Mouse (Mus musculus) stomach, embryonic 15.5 days (tissue): ENCODE measurements around the gene 4930512M02Rik. TPM values are rescaled to one million over a fixed set of nuclear protein-coding genes. Genes with fewer than 3 reads are reported as not detected.

Experiments
- ATAC-seq: fragments of 200-750 bp; cut with Nextera tagmentation; 2 replicates; pipeline ENCODE4 v1.8.0; 2017; ENCODE audit warnings: low read depth, moderate number of reproducible peaks, moderate TSS enrichment; ENCODE audit not compliant: insufficient read depth, low FRiP score
- H3K27ac ChIP-seq: fragments of 300-500 bp; sonication (generic); 2 replicates; pipeline ENCODE4 v1.5.1; 2015; ENCODE audit warnings: mild to moderate bottlenecking, inconsistent platforms
- H3K27me3 ChIP-seq: fragments of 300-500 bp; sonication (generic); replicated peaks from 2 replicates; pipeline ENCODE4 v1.6.1; 2015; ENCODE audit warnings: inconsistent platforms
- H3K36me3 ChIP-seq: fragments of 300-500 bp; sonication (generic); 2 replicates; pipeline ENCODE4 v1.6.1; 2015; ENCODE audit warnings: inconsistent platforms
- H3K4me1 ChIP-seq: fragments of 300-500 bp; sonication (generic); 2 replicates; pipeline ENCODE4 v1.6.1; 2015; ENCODE audit warnings: inconsistent platforms
- H3K4me2 ChIP-seq: fragments of 300-500 bp; sonication (generic); 2 replicates; pipeline ENCODE4 v1.6.1; 2015; ENCODE audit warnings: mild to moderate bottlenecking, inconsistent platforms
- H3K4me3 ChIP-seq: fragments of 300-500 bp; sonication (generic); replicated peaks from 2 replicates; pipeline ENCODE4 v1.5.1; 2015; ENCODE audit warnings: inconsistent platforms
- H3K9ac ChIP-seq: fragments of 300-500 bp; sonication (generic); 2 replicates; pipeline ENCODE4 v1.6.1; 2015; ENCODE audit warnings: inconsistent platforms
- H3K9me3 ChIP-seq: fragments of 300-500 bp; sonication (generic); 2 replicates; pipeline ENCODE4 v1.6.1; 2016; ENCODE audit warnings: inconsistent platforms
- WGBS: fragments of 180-500 bp; shearing (Covaris S2); methylation state at CpG from one replicate; pipeline ENCODE4 v1.1.7; 2015; 5-methylcytosine and 5-hydroxymethylcytosine counted together
- polyA plus RNA-seq: library from polyadenylated mRNA; unstranded; fragments of >200 nt; fragmentation: Nextera tagmentation; extraction: Ambion mirVana; gene quantifications from 2 replicates; pipeline ENCODE4 v1.2.1, GENCODE M21; 2015

The 4930512M02Rik gene
- polyA plus RNA-seq, 1 experiment from 2014 or later: not detected

DNA sequence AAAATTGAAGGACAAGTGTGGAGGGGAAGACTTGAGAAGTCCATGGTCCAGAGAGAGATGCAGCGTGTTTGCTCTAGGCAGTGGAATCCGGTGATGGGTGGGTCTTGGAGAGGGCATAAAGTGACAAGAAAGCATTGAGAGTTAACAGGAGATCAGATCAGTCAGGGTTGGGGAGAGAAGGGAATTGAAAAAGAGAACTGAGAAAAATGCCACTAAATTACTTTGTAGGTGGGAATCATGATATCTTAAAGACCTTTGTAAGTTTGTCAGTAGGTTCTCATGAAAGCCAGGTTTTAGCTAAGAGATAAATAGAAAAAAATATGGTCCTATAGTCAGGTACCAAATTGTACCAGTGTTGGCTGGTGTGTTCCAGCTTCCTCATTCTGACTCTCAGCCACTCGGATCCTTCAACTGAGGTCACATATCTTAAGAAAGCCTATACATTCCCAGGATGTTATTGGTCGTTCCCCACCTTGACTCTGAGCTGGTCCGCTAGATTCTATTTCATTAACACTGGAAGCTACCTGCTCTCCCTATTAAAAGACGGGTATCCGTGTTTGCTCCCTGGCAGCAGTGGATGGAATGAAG lies 68.4 kb downstream of the 4930512M02Rik start:
- no peak for ATAC-seq
- no peak overlapping the region for H3K4me3 ChIP-seq

DNA sequence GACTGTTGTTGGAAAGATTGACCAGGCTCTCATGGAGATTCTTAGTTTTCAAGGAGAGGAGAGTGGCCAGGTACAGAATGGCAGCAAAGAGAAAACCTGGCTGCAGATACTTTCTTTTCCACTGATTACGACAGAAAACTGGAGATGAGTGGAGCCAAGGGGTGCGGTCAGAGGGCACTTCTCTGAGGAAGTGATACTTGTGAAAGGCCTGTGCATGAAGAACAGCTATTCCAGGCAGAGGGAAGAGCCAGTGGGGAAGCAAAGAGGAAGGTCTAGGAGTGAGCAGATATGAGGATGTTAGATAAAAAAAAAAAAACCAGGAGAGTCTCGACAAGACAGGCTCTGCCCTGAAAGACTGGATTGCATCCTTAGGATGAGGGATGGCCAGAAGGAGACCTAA lies 69.0 kb downstream of the 4930512M02Rik start:
- no peaks in the 10 kb centered on the region for H3K27me3 ChIP-seq
- no peaks in the 10 kb centered on the region for H3K9me3 ChIP-seq
- H3K4me1 ChIP-seq: no peaks in the 10 kb centered on the region
- H3K9ac ChIP-seq: no peak overlapping the region
- H3K4me2 ChIP-seq: no peak overlapping the region
- no peak overlapping the region for H3K4me3 ChIP-seq
- no peak overlapping the region for H3K27ac ChIP-seq
- H3K36me3 ChIP-seq: no peaks in the 10 kb centered on the region
- WGBS: 73% methylated on average over 3 of the region's 3 CpGs
- ATAC-seq: no peak

More for the DNA sequence above, 68.4 kb downstream of the 4930512M02Rik start:
- H3K4me2 ChIP-seq: no peak overlapping the region
- no peaks in the 10 kb centered on the region for H3K4me1 ChIP-seq
- H3K27me3 ChIP-seq: no peaks in the 10 kb centered on the region
- no peak overlapping the region for H3K27ac ChIP-seq
- no peaks in the 10 kb centered on the region for H3K9me3 ChIP-seq
- WGBS: 77% methylated on average over 7 of the region's 7 CpGs
- H3K36me3 ChIP-seq: no peaks in the 10 kb centered on the region
- no peak overlapping the region for H3K9ac ChIP-seq

DNA sequence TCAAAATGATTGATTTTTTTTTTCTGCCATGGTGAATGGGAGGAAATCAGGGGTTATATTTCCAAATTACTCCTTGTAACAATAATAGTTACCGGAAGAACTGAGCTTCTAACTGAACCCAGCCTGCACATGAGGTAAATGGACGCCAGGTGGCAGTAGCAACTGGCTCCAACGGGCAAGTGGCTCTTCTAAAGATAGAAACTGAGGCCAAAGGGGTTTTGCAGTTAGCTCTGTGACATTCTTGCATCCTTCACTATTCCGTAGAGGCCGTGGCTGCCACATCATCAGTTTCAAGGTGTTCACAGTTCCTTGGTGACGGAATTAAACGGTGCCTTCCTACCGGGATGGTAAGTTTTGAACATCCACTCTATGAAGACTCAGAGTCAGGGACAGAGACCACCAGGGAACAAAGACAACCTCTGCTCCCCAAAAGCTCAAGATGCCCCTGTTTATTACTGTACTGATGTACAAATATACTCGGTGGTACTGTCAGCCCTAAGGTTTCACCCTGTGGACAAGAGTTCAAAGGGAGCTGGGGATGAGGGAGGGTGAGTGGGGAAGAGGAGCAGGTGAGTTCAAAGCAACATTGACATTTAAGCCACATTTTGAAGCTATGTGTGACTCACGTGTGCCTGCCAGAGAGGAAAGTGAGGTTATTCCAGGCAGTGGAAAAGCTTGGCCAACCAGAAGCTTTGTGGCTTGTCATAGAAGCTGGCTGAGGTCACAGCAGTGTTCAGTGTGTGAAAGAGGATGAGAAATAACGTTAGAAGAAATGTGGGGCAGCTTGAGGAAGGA lies 70.3 kb downstream of the 4930512M02Rik start:
- Histone ChIP-seq H3K36me3 (no peaks in the 10 kb centered on the region), H3K27me3 (no peaks in the 10 kb centered on the region), H3K27ac (no peak overlapping the region), H3K4me2 (no peak overlapping the region), H3K4me3 (no peak overlapping the region), H3K4me1 (no peaks in the 10 kb centered on the region), H3K9me3 (no peaks in the 10 kb centered on the region), H3K9ac (no peak overlapping the region)
- no peak for ATAC-seq
- 40% methylated on average over 11 of the region's 11 CpGs for WGBS

GRCm38 (mm10) chr11:11556186-11556585 lies 71.4 kb downstream of the 4930512M02Rik start:
- Histone ChIP-seq H3K27ac (no peak overlapping the region), H3K9ac (no peak overlapping the region), H3K4me1 (no peaks in the 10 kb centered on the region), H3K4me3 (no peak overlapping the region), H3K4me2 (no peak overlapping the region), H3K27me3 (no peaks in the 10 kb centered on the region), H3K9me3 (no peaks in the 10 kb centered on the region), H3K36me3 (no peaks in the 10 kb centered on the region)
- no peak for ATAC-seq
- WGBS: 87% methylated on average over 1 of the region's 1 CpGs

DNA sequence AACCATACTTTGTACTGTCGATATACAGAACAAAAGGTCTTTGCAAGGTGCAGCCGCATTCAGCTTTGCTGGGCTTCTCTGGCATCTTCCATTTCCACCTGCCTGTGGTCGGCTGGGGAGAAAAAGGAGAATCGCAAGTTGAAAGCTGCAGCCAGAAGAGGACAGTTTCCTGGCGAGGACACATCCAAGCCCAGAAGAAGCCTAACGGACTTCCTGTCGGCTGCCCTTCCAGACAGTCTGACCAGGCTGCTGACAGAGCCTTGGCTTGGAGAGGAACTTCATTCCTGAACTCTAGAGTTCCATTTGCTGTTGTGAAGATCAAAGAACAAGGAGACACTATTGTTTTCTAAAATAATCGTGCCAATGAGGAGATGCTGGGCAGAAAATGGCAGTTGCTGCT lies 72.1 kb downstream of the 4930512M02Rik start:
- no peaks in the 10 kb centered on the region for H3K36me3 ChIP-seq
- ATAC-seq: no peak
- no peak overlapping the region for H3K9ac ChIP-seq
- no peaks in the 10 kb centered on the region for H3K4me1 ChIP-seq
- no peaks in the 10 kb centered on the region for H3K27me3 ChIP-seq
- no peak overlapping the region for H3K4me2 ChIP-seq
- no peaks in the 10 kb centered on the region for H3K9me3 ChIP-seq
- 73% methylated on average over 8 of the region's 8 CpGs for WGBS
- H3K4me3 ChIP-seq: no peak overlapping the region
- H3K27ac ChIP-seq: no peak overlapping the region

DNA sequence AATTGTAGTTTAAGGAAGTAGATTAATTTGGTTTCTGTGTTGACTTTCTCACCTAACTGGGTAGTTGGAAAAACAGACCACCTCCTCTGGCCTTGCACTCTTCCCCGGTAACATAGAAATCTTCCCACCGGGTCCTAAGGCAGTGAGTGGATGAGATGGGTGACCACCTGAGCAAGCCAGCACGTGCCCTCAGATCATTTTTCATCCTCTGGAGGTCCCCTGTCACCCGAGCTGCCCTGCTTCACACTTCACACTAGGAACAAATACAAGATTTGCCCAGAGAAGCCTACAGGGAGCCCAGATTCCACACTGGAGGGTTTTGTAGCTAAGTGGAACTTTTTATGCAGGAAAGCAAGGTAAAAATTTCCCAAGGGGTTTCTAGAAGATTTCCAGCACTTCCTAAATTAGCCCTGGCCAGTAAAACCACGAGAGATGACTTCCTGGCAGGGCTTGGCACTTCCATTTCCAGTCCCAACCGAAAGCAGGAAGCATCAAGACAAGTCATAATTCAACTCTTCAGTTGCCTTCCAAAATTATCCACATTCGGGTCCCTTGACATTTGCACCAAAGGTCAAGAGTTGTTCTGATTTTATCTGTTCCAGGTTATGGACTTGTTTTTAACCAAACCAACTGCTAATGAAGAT lies 79.9 kb downstream of the 4930512M02Rik start:
- 54% methylated on average over 7 of the region's 7 CpGs for WGBS
- Histone ChIP-seq H3K9ac (no peak overlapping the region), H3K36me3 (no peaks in the 10 kb centered on the region), H3K27me3 (no peaks in the 10 kb centered on the region), H3K9me3 (no peaks in the 10 kb centered on the region), H3K4me1 (no peaks in the 10 kb centered on the region), H3K27ac (no peak overlapping the region), H3K4me2 (no peak overlapping the region), H3K4me3 (no peak overlapping the region)
- ATAC-seq: no peak

GRCm38 (mm10) chr11:11546903-11547511 lies 80.6 kb downstream of the 4930512M02Rik start:
- H3K9me3 ChIP-seq: no peaks in the 10 kb centered on the region
- no peak overlapping the region for H3K4me3 ChIP-seq
- no peaks in the 10 kb centered on the region for H3K27me3 ChIP-seq
- H3K27ac ChIP-seq: no peak overlapping the region
- H3K4me1 ChIP-seq: no peaks in the 10 kb centered on the region
- no peak overlapping the region for H3K9ac ChIP-seq
- 82% methylated on average over 7 of the region's 7 CpGs for WGBS
- ATAC-seq: no peak
- H3K36me3 ChIP-seq: no peaks in the 10 kb centered on the region
- H3K4me2 ChIP-seq: no peak overlapping the region

DNA sequence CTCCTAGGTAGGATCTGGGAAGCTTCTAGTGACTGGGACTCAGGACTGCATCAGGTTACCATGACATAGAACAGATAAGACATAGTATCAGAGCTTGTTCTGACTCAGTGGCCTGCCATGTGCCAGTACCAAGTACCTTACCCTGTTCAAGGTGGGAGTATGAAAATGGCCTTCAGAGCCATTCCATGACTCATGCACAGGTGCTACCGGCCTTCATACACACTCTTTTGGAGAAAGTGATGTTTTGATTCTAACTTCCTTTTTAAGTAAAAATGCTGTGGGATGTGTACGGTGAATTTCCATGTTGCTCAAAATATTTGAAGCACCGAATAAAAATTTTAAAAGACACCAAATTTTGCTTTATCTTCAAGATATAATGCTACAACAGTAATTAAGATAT lies 81.7 kb downstream of the 4930512M02Rik start:
- 83% methylated on average over 3 of the region's 3 CpGs for WGBS
- H3K27ac ChIP-seq: no peak overlapping the region

More for the DNA sequence above, 81.7 kb downstream of the 4930512M02Rik start:
- Histone ChIP-seq H3K36me3 (no peaks in the 10 kb centered on the region), H3K4me1 (no peaks in the 10 kb centered on the region), H3K9me3 (no peaks in the 10 kb centered on the region), H3K4me3 (no peak overlapping the region), H3K4me2 (no peak overlapping the region), H3K27me3 (no peaks in the 10 kb centered on the region), H3K9ac (no peak overlapping the region)
- no peak for ATAC-seq

Other genes starting within 250 kb of the 4930512M02Rik start
- gene Spata48, start 165.7 kb downstream of the 4930512M02Rik start, polyA plus RNA-seq: 1.1 and 1.4 TPM in 2 replicates
- 0.55 and 0.67 TPM in 2 replicates for gene Zpbp, start 165.4 kb downstream of the 4930512M02Rik start, polyA plus RNA-seq
- gene Ikzf1, start 57.2 kb upstream of the 4930512M02Rik start, polyA plus RNA-seq: 3.1 and 4.5 TPM in 2 replicates
- gene Fignl1, start 181.1 kb upstream of the 4930512M02Rik start, polyA plus RNA-seq: 54.1 and 54.4 TPM in 2 replicates